17 mouse cellular contexts compared by ENCODE assay signal in genomic region chr17:32011694-32012093, GRCm38 (mm10). TPM values are rescaled to one million over a fixed set of nuclear protein-coding genes. Genes with fewer than 3 reads are reported as not detected.
"Had no signal": no experiment of that assay in that cellular context is flagged by ENCODE, and none has a peak within 500 bp of the region (broad histone marks: within the 10 kb centered on the region; RNA-seq: fewer than 3 reads in every experiment).

No protein-coding gene starts in this region.

- H3K27ac ChIP-seq: liver, embryonic 14.5 days; macrophage; midbrain, embryonic 10.5 days; midbrain, embryonic 12.5 days; neural tube, embryonic 12.5 days had no signal

- H3K4me2 ChIP-seq: lung, embryonic 14.5 days; midbrain, embryonic 12.5 days; neural tube, embryonic 12.5 days had no signal

- H3K4me1 ChIP-seq: midbrain, embryonic 10.5 days; midbrain, embryonic 12.5 days; neural tube, embryonic 12.5 days had no signal

- H3K9me3 ChIP-seq: midbrain, embryonic 10.5 days; midbrain, embryonic 12.5 days; neural tube, embryonic 12.5 days had no signal

- H3K4me3 ChIP-seq: midbrain, embryonic 10.5 days; midbrain, embryonic 12.5 days; neural tube, embryonic 12.5 days had no signal

- H3K36me3 ChIP-seq: midbrain, embryonic 10.5 days; midbrain, embryonic 12.5 days; neural tube, embryonic 12.5 days had no signal

- DNase-seq: lung, adult 18-20 months; lung, embryonic 14.5 days; lung, postnatal 14 days; lung, postnatal 36 days; midbrain, embryonic 14.5 days; right cerebral cortex, postnatal 14 days; thymus, adult 18-20 months; thymus, postnatal 14 days; thymus, postnatal 36 days had no signal

- H3K27me3 ChIP-seq: midbrain, embryonic 12.5 days; neural tube, embryonic 12.5 days had no signal

- H3K9ac ChIP-seq: liver, embryonic 14.5 days; lung, embryonic 14.5 days; midbrain, embryonic 12.5 days; neural tube, embryonic 12.5 days had no signal

RNA-seq across cellular contexts. Expression of gene Hsf2bp, which starts 24.5 kb away (rescaled TPM):
- total RNA-seq: megakaryocyte-erythroid progenitor cell, adult 5-6 weeks; monocyte, adult 5-6 weeks; neutrophil, adult 5-6 weeks had no signal
- polyA plus RNA-seq: macrophage had no signal
